Mouse (Mus musculus) megakaryocyte, embryonic 14.5 days (primary cell): ENCODE results near the gene Ssty2.
"Not testable (repeated sequence)": the region's sequence is repeated elsewhere in the genome, so short reads cannot be mapped to it uniquely, and the experiment has no call there.

Source experiments
- FLI1 ChIP-seq: IDR thresholded peaks from 2 replicates; pipeline ENCODE4 v1.6.1; 2012; ENCODE audit warnings: low read length, inconsistent platforms, mixed read lengths
- GATA1 ChIP-seq: IDR thresholded peaks from 3 replicates; pipeline ENCODE4 v1.6.1; 2012; ENCODE audit warnings: mixed read lengths, low read length, inconsistent platforms, borderline replicate concordance

DNA sequence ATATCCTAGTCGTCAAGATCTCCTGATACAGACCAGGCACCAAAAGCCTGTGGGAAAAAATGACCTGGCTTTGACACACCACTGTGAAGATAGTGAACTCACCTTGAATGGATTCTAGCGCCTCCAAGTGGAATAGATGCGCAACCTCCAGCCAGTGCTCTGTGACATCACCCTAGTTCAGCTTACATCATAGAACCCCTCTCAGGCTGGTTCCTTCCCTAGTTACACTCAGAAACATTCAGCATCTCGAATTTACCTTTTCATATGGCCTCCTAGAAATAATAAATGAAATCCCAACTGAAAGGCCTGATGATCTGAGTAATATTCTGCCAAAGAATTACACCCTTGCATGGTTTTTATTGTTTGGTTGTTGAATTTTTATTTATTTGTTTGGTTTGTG lies at the start of gene Ssty2:
- TF ChIP-seq FLI1, GATA1: not testable (repeated sequence)
